Mouse (Mus musculus) ES-CJ7 (cell line): ENCODE measurements around the gene Htr5b.

ENCODE experiments used
- DNase-seq: peaks from one replicate; pipeline ENCODE4 v3.0.0; 2011; ENCODE audit warnings: low read depth, low spot score

Htr5b gene

GRCm38 (mm10) chr1:121490241-121490640 is 38.0 kb downstream of the Htr5b start:
- peak; percentile 59 for DNase-seq

GRCm38 (mm10) chr1:121486803-121487202 is 41.5 kb downstream of the Htr5b start:
- no peak for DNase-seq

GRCm38 (mm10) chr1:121483091-121483490 is 45.2 kb downstream of the Htr5b start:
- no peak for DNase-seq

- no peak for DNase-seq
These were observed 48.9 kb downstream of the Htr5b start for GRCm38 (mm10) chr1:121479403-121479802.

GRCm38 (mm10) chr1:121478284-121478980 is 49.8 kb downstream of the Htr5b start:
- no peak for DNase-seq

- DNase-seq, result no peak
These were observed 50.5 kb downstream of the Htr5b start for GRCm38 (mm10) chr1:121477716-121478115.

GRCm38 (mm10) chr1:121471503-121471902 is 56.8 kb downstream of the Htr5b start:
- no peak for DNase-seq

- no peak for DNase-seq
These were observed 60.0 kb downstream of the Htr5b start for GRCm38 (mm10) chr1:121468271-121468670.

GRCm38 (mm10) chr1:121466276-121466675 is 62.0 kb downstream of the Htr5b start:
- DNase-seq, result no peak

- DNase-seq, result no peak
These were observed 64.5 kb downstream of the Htr5b start for GRCm38 (mm10) chr1:121463806-121464205.

GRCm38 (mm10) chr1:121462643-121463042 is 65.6 kb downstream of the Htr5b start:
- no peak for DNase-seq

- no peak for DNase-seq
These were observed 66.4 kb downstream of the Htr5b start for GRCm38 (mm10) chr1:121461895-121462294.

- DNase-seq, result peak; percentile 36
These were observed 68.2 kb downstream of the Htr5b start for GRCm38 (mm10) chr1:121460077-121460476.
